Mouse (Mus musculus) CH12.LX (cell line): ENCODE data around the gene Erf.

Experiments
- CTCF ChIP-seq, 2 experiments: IDR thresholded peaks in 1 of 2; conservative IDR thresholded peaks in 1 of 2; 2 replicates each; pipeline ENCODE4 v1.5.1; 2011 to 2012; ENCODE audit warnings: low read depth in 2 of 2, low read length in 2 of 2, improper control_type of control experiment in 1 of 2, inconsistent platforms in 1 of 2, mild to moderate bottlenecking in 1 of 2, moderate library complexity in 1 of 2
- E2F4 ChIP-seq: IDR thresholded peaks from 2 replicates; pipeline ENCODE4 v1.6.1; 2011; ENCODE audit warnings: low read depth, low read length, improper control_type of control experiment; ENCODE audit not compliant: insufficient replicate concordance
- EP300 ChIP-seq: IDR thresholded peaks from 2 replicates; pipeline ENCODE4 v1.6.1; 2011; ENCODE audit warnings: low read length, improper control_type of control experiment
- HCFC1 ChIP-seq: IDR thresholded peaks from 2 replicates; pipeline ENCODE4 v1.6.1; 2012; ENCODE audit warnings: low read depth, mild to moderate bottlenecking, inconsistent platforms, low read length, improper control_type of control experiment
- MAX ChIP-seq: IDR thresholded peaks from 2 replicates; pipeline ENCODE4 v1.6.1; 2011; ENCODE audit warnings: low read length, improper control_type of control experiment
- MYC ChIP-seq: IDR thresholded peaks from 2 replicates; pipeline ENCODE4 v1.6.1; 2011; ENCODE audit warnings: low read depth, mild to moderate bottlenecking, improper control_type of control experiment, low read length
- POLR2A ChIP-seq: IDR thresholded peaks from 2 replicates; pipeline ENCODE4 v1.6.1; 2011; ENCODE audit warnings: low read depth, mild to moderate bottlenecking, improper control_type of control experiment, low read length
- TBP ChIP-seq: conservative IDR thresholded peaks from 2 replicates; pipeline ENCODE4 v1.6.1; 2011; ENCODE audit warnings: low read depth, low read length, improper control_type of control experiment
- USF1 ChIP-seq: IDR thresholded peaks from 2 replicates; pipeline ENCODE4 v1.6.1; 2014; ENCODE audit warnings: low read depth, mild to moderate bottlenecking, inconsistent platforms, low read length, improper control_type of control experiment
- ZNF384 ChIP-seq: IDR thresholded peaks from 2 replicates; pipeline ENCODE4 v1.6.1; 2012; ENCODE audit warnings: low read depth, low read length, improper control_type of control experiment, inconsistent platforms

DNA sequence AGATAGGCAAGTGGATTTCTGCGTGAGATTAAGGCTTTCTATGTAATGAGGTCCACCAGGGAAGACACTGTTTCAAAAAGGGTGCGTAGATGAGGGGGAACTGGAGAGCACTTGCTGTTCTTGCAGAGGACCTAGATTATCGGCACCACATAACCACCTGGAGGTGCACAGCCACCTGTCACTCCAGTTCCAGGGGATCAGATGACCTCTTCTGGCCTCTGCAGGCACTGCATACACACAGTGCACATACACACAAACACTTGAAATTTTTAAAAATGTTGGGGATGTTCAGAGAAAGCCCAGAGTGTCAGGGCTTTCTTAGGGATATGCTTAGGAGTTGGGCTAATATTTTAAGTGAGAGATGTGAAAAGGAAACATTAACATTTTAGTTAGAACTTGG lies 39.4 kb upstream of the Erf start:
- TF ChIP-seq HCFC1 (no peak), TBP (no peak), USF1 (no peak), ZNF384 (no peak), POLR2A (no peak), MYC (no peak), CTCF (conservative IDR thresholded peaks at IDR 0.05 in 1 of 2, IDR thresholded peaks at IDR 0.05 in 1 of 2; ENCODE audit: low read depth in 2 of 2, low read length in 2 of 2) (peak in 1 of 2 experiments; percentile 41; a peak in 2 of 4 replicates), MAX (no peak), EP300 (no peak), E2F4 (no peak)
